Mouse (Mus musculus) spleen, postnatal 14 days (tissue): ENCODE results near the gene Bloc1s4.

ENCODE experiments used
- DNase-seq, 2 experiments: peaks; one replicate each; pipeline ENCODE4 v3.0.0; 2021 to 2022; ENCODE audit warnings: low spot score in 2 of 2

Bloc1s4 gene

GRCm38 (mm10) chr5:36748536-36749061 is at the start of gene Bloc1s4:
Bloc1s4 (minus strand) TSS chr5:36748650.
- DNase-seq: peak; percentile 76 to 87

GRCm38 (mm10) chr5:36797291-36797690 is 48.8 kb upstream of the Bloc1s4 start:
- no peak for DNase-seq

- peak; percentile 91 to 92 for DNase-seq
Measured at GRCm38 (mm10) chr5:36796296-36797014, 48.0 kb upstream of the Bloc1s4 start, which contains the start of gene Mrfap1. Mrfap1 (minus strand) TSS chr5:36796772.

GRCm38 (mm10) chr5:36795647-36796295 is 47.3 kb upstream of the Bloc1s4 start:
- DNase-seq: peak; percentile 48 to 53

GRCm38 (mm10) chr5:36791861-36792260 is 43.4 kb upstream of the Bloc1s4 start:
- DNase-seq: no peak

DNA sequence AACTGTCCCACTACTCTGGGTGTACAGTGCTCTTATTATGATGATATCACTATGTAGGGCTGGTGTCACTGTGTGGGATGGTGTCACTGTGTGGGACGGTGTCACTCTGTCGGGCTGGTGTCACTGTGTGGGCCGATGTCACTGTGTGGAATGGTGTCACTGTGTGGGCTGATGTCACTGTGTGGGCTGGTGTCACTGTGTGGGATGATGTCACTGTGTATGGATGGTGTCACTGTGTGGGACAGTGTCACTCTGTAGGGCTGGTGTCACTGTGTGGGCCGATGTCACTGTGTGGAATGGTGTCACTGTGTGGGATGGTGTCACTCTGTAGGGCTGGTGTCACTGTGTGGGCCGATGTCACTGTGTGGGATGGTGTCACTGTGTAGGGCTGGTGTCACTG is 37.6 kb upstream of the Bloc1s4 start:
- no peak for DNase-seq

GRCm38 (mm10) chr5:36779512-36779911 is 31.1 kb upstream of the Bloc1s4 start:
- no peak for DNase-seq

- DNase-seq: no peak
Measured at GRCm38 (mm10) chr5:36778901-36779300, 30.5 kb upstream of the Bloc1s4 start.

DNA sequence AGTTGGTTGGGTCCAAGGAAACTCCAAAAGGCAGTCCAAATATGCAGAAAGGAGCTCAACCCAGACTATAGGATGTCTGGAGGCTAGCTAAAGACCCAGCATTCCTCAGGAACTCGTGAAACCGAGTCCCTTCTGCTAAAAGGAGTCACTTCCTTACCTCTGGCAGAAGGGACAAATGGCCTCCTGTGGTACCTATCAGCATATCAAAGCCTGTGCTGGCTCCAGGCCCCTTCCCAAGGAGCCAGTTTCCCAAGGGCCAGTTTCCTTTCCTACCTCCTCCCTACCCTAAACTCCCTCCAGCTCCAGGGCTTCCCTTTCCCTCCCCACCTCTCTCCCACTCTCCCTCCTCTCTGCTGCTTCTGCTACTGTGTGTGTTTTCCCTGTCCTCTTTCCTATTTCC is 28.7 kb upstream of the Bloc1s4 start:
- no peak for DNase-seq

- no peak for DNase-seq
Measured at GRCm38 (mm10) chr5:36776021-36776575, 27.6 kb upstream of the Bloc1s4 start.

DNA sequence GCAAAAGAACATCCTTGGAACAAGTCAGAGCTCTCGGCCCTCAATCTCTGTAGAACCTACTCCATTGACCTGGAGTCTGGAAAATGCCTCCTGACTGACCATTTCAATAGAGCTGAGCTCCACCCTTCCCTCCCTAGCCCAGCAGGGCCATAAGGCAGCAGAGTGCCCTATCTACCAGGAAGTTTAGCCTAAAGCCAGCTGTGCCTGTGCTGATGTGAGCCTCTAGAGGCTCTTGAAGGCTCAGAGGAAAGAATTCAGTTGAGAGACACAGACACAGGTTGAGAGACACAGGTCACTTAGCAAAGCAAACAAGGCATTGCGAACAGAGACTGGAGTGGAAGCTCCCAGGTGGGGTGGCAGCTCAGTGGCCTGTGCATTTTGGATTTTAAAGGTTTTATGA is 26.9 kb upstream of the Bloc1s4 start:
- DNase-seq: no peak

DNA sequence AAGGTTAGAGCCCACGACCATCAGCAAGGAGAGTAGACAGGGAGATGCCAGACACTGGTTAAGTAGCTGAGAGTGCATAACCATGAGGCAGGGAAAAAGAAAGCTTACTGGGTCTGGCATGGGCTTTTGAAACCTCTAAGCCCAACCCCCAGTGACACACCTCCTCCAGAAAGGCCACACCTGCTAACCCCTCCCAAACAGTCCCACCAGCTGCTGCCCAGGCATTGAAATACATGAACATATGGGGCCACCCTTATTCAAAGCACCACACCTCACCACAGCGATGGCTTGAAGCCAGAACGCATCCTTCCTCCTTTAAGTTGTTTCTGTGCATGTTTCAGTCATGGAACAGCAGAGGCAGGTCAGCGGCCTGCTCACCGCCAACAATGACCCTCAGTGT is 24.1 kb upstream of the Bloc1s4 start:
- no peak for DNase-seq

DNA sequence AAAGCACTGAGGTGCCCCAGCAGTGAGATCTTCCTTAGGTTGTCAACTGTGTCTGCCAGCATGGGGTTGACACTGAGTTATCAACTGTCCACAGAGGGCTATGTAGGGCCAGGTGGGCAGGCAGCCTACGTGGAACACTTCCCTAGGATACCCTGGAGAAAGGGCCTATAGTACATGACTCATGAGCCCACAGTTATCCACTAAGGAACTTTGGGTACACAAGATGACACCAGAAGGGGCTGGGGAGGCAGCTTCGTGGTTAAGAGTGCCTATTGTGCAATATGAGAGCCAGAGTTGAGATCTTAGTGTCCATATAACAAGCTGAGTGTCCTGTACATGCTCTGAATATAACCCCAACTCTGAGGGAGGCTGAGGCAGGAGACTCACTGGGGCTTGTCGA is 21.2 kb upstream of the Bloc1s4 start:
- no peak for DNase-seq

DNA sequence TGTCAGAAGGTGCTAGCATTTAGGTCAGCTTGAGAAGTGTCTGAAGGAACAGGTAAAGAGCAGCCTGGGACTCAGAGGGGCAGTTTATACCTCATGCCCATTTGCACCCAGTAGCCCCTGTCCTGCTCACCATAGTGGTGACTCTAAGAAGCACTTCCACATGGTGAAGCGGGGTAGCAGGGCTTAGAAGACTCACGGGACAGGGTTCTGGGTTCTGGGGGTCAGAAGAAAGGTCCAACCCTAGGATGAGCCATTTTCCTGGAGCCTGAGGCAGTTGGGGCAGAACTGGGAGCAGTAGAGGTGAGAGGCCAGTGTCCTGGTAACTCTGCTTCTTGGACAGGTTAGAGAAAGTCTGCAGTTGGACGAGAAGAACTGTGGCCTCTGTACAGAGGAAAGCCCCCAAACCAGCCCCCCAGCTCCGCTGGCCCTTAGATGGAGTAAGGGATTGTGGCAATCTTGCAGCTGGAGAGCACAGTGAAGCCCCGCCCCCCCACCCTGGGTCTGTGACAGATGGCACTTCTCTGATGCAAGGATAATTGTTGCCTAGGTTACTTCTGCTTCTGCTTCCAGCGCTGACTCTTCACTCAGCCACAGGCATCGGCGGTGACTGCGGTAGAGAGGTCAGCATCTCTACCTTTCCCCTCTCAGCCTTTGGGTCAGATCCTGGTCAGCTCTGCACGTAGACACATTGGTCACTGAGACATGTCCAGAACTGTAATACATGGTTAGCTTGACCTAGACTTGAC is 18.7 kb upstream of the Bloc1s4 start:
- no peak for DNase-seq

GRCm38 (mm10) chr5:36759848-36760247 is 11.4 kb upstream of the Bloc1s4 start:
- DNase-seq: no peak

- DNase-seq: no peak
Measured at GRCm38 (mm10) chr5:36757033-36757432, 8.6 kb upstream of the Bloc1s4 start.

DNA sequence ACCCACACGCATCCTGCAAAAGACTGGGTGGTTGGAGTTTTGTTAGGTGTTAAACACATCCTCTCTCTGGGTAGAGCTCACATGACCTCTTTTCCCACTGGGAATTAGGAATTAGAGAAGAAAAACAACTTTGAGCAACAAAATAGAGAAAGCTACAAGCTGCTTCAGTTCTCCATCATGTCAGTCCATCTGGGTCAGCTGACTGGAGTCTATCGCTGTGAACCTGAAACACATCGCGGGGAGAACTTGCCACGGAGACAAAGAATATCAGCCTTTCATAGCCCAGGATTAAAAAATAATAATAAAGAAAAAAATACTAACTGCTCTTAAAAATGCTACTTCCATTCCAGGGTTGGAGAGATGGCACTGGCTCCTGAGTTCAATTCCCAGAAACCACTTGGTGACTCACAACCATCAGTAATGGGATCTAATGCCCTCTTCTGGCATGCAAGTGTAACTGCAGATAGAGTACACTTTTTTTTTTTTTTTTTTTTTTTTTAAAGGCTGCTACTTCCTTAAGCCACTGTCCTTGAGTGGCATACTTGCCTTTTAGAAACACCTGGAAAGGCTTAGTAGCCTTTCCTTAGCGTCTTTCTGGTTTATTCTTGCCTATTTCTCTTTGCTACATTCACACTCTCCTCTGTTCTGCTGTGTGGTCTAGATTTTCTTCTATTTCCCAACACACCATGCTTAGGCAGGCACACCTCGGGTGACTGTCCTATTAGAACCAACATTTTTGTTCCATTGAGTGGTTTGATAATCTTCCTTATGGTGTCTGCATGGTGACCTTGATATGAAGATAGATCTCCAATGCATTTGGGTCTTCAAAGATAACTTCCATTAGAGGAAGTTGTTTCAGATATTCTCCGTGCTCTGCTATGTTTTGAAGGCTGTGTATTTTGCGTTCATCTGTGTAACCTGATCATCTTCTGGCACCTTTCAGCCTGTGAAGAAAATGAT is 1.9 kb upstream of the Bloc1s4 start:
- DNase-seq: no peak

- peak in 1 of 2 experiments; percentile 30 for DNase-seq
Measured at GRCm38 (mm10) chr5:36747794-36748535, 485 bp downstream of the Bloc1s4 start.

DNA sequence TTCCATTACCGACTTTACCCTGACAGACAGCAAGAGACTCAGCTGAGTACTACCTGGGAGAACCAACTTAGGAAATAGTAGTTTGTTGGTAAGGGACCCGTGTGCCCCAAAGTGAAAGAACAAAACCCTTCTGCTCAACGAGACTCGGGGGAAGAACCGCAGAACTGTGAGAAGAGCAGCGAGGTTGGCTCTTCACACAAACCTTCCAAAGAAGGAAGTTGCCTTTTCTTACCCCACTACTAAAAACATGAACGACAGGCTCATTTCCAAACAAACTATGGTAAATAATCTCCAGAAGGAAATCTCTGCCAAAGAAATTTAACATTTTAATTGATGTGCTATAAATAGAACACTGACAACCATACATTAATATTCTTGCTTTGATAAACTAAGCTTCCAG is 1.4 kb downstream of the Bloc1s4 start:
- no peak for DNase-seq
